Mouse (Mus musculus): ENCODE measurements at regions not wholly inside any gene's neighbourhood (a gene's known extent, or its start where the extent isn't known, plus 50 kb on each side); places are given as distances from the start of the nearest gene placed in this dataset.

GRCm38 (mm10) chr7:95359154-95359553 is 811.9 kb upstream of the Tenm4 start:
- TF ChIP-seq CTCF (IDR thresholded peaks at IDR 0.05; ENCODE audit: low read depth), result no peak
- no peak overlapping the region for H3K4me2 ChIP-seq
- WGBS, result 79% methylated on average over 6 of the region's 6 CpGs
- no peak overlapping the region for H3K9ac ChIP-seq
- no peaks in the 10 kb centered on the region for H3K4me1 ChIP-seq (ENCODE audit: insufficient read depth)
- no peak overlapping the region for H3K4me3 ChIP-seq (ENCODE audit: low read depth, low read length)
- H3K36me3 ChIP-seq (ENCODE audit: insufficient read depth), result no peaks in the 10 kb centered on the region
- ATAC-seq (ENCODE audit: insufficient read depth) (no peak), DNase-seq (no peak)
- no peaks in the 10 kb centered on the region for H3K9me3 ChIP-seq (ENCODE audit: low read depth, low read length)
- H3K27ac ChIP-seq (ENCODE audit: low read depth), result no peak overlapping the region
- H3K27me3 ChIP-seq (ENCODE audit: insufficient read depth, low read length), result no peaks in the 10 kb centered on the region
